Mouse (Mus musculus): ENCODE data around the gene Myh6. TPM values are rescaled to one million over a fixed set of nuclear protein-coding genes. Genes with fewer than 3 reads are reported as not detected.

Myh6 gene
- polyA plus RNA-seq (2015; fragmentation: Nextera tagmentation; extraction: Ambion mirVana) = 0.05 and 0.45 TPM in 2 replicates

GRCm38 (mm10) chr14:54966320-54966977 lies at the start of gene Myh6:
Myh6 (minus strand) TSS chr14:54966927.

GRCm38 (mm10) chr14:55014991-55015766 lies 48.5 kb upstream of the Myh6 start, which contains the start of gene Ngdn:
Ngdn (plus strand) TSS chr14:55015454.

GRCm38 (mm10) chr14:54994136-54994868 lies 27.6 kb upstream of the Myh6 start, which contains the start of gene Myh7:
Myh7 (minus strand) TSS chr14:54994626.

GRCm38 (mm10) chr14:54976633-54977032 lies 9.9 kb upstream of the Myh6 start, which contains the start of gene Gm17428:
Gm17428 (plus strand) TSS chr14:54976933.

GRCm38 (mm10) chr14:54935904-54936830 lies 30.6 kb downstream of the Myh6 start, which contains the start of gene Cmtm5:
Cmtm5 (plus strand) TSS chr14:54936261.

GRCm38 (mm10) chr14:54932645-54933150 lies 34.0 kb downstream of the Myh6 start, which contains the start of gene Il25:
Il25 (plus strand) TSS chr14:54932695.

GRCm38 (mm10) chr14:54925349-54926342 lies 41.1 kb downstream of the Myh6 start, which contains the start of gene Efs:
Efs (minus strand) TSS chr14:54926126.

GRCm38 (mm10) chr14:54912886-54913285 lies 53.8 kb downstream of the Myh6 start, which contains the start of gene Slc22a17:
Slc22a17 (minus strand) TSS chr14:54913132.

GRCm38 (mm10) chr14:54892200-54892599 lies 74.5 kb downstream of the Myh6 start, which contains the start of gene Pabpn1:
Pabpn1 (plus strand) TSS chr14:54892500.

MicroRNA genes within 50 kb of the gene (microRNA counts, 519-probe panel; counts per million panel counts)
- microRNA mmu-miR-208a (88.3 counts per million), microRNA mmu-miR-208b (88.3 counts per million)

Other genes with a start within 250 kb of the Myh6 start
- 2.0 and 3.4 TPM in 2 replicates for gene Slc7a8, start 185.0 kb downstream of the Myh6 start, polyA plus RNA-seq (2015; fragmentation: Nextera tagmentation; extraction: Ambion mirVana)
- not detected in 2 replicates for gene Rnf212b, start 152.8 kb downstream of the Myh6 start, polyA plus RNA-seq (2015; fragmentation: Nextera tagmentation; extraction: Ambion mirVana)
- 2.9 and 3.5 TPM in 2 replicates for gene Homez, start 96.0 kb downstream of the Myh6 start, polyA plus RNA-seq (2015; fragmentation: Nextera tagmentation; extraction: Ambion mirVana)
- 0.94 and 1.9 TPM in 2 replicates for gene Ppp1r3e, start 89.4 kb downstream of the Myh6 start, polyA plus RNA-seq (2015; fragmentation: Nextera tagmentation; extraction: Ambion mirVana)
- gene Bcl2l2, start 83.5 kb downstream of the Myh6 start, polyA plus RNA-seq (2015; fragmentation: Nextera tagmentation; extraction: Ambion mirVana) = 2.2 and 2.8 TPM in 2 replicates
- 0.29 and 0.44 TPM in 2 replicates for gene Gm20521, start 83.5 kb downstream of the Myh6 start, polyA plus RNA-seq (2015; fragmentation: Nextera tagmentation; extraction: Ambion mirVana)
- 85.3 and 86.5 TPM in 2 replicates for gene Pabpn1, start 74.4 kb downstream of the Myh6 start, polyA plus RNA-seq (2015; fragmentation: Nextera tagmentation; extraction: Ambion mirVana)
- 5.2 and 7.2 TPM in 2 replicates for gene Slc22a17, start 53.8 kb downstream of the Myh6 start, polyA plus RNA-seq (2015; fragmentation: Nextera tagmentation; extraction: Ambion mirVana)
- gene Efs, start 40.8 kb downstream of the Myh6 start, polyA plus RNA-seq (2015; fragmentation: Nextera tagmentation; extraction: Ambion mirVana) = 3.3 and 6.1 TPM in 2 replicates
- not detected in 2 replicates for gene Il25, start 34.2 kb downstream of the Myh6 start, polyA plus RNA-seq (2015; fragmentation: Nextera tagmentation; extraction: Ambion mirVana)
- gene Cmtm5, start 30.7 kb downstream of the Myh6 start, polyA plus RNA-seq (2015; fragmentation: Nextera tagmentation; extraction: Ambion mirVana) = 0.12 TPM in 1 of 2 replicates, not detected in the other
- gene Gm17428, start 10.0 kb upstream of the Myh6 start, polyA plus RNA-seq (2015; fragmentation: Nextera tagmentation; extraction: Ambion mirVana) = not detected in 2 replicates
- 0.13 and 0.24 TPM in 2 replicates for gene Myh7, start 27.7 kb upstream of the Myh6 start, polyA plus RNA-seq (2015; fragmentation: Nextera tagmentation; extraction: Ambion mirVana)
- gene Ngdn, start 48.5 kb upstream of the Myh6 start, polyA plus RNA-seq (2015; fragmentation: Nextera tagmentation; extraction: Ambion mirVana) = 56.7 and 57.3 TPM in 2 replicates
- gene Zfhx2, start 125.4 kb upstream of the Myh6 start, polyA plus RNA-seq (2015; fragmentation: Nextera tagmentation; extraction: Ambion mirVana) = 0.96 and 0.97 TPM in 2 replicates
- gene Thtpa, start 127.9 kb upstream of the Myh6 start, polyA plus RNA-seq (2015; fragmentation: Nextera tagmentation; extraction: Ambion mirVana) = 5.0 and 6.1 TPM in 2 replicates
- 18.9 and 23.3 TPM in 2 replicates for gene Ap1g2, start 139.7 kb upstream of the Myh6 start, polyA plus RNA-seq (2015; fragmentation: Nextera tagmentation; extraction: Ambion mirVana)
- gene Jph4, start 150.0 kb upstream of the Myh6 start, polyA plus RNA-seq (2015; fragmentation: Nextera tagmentation; extraction: Ambion mirVana) = 0.06 and 0.10 TPM in 2 replicates

Data from spleen, postnatal 0 days (tissue).